Mouse (Mus musculus) heart, embryonic 12.5 days (tissue): ENCODE results near the gene Nfatc3. TPM values are rescaled to one million over a fixed set of nuclear protein-coding genes. Genes with fewer than 3 reads are reported as not detected.

ENCODE experiments used
- ATAC-seq: fragments of 200-750 bp; cut with Nextera tagmentation; 2 replicates; pipeline ENCODE4 v1.8.0; 2017; ENCODE audit warnings: moderate TSS enrichment, moderate library complexity; ENCODE audit not compliant: insufficient number of reproducible peaks, low FRiP score
- H3K27ac ChIP-seq: fragments of 300-500 bp; sonication (generic); 2 replicates; pipeline ENCODE4 v1.5.1; 2016; ENCODE audit warnings: mild to moderate bottlenecking, moderate library complexity; ENCODE audit not compliant: poor library complexity, severe bottlenecking
- H3K27me3 ChIP-seq: fragments of 300-500 bp; sonication (generic); replicated peaks from 2 replicates; pipeline ENCODE4 v1.6.1; 2016; ENCODE audit warnings: mild to moderate bottlenecking, moderate library complexity
- H3K36me3 ChIP-seq: fragments of 300-500 bp; sonication (generic); 2 replicates; pipeline ENCODE4 v1.6.1; 2016; ENCODE audit warnings: mild to moderate bottlenecking, moderate library complexity
- H3K4me1 ChIP-seq: fragments of 300-500 bp; sonication (generic); replicated peaks from 2 replicates; pipeline ENCODE4 v1.6.1; 2016; ENCODE audit warnings: mild to moderate bottlenecking
- H3K4me2 ChIP-seq: fragments of 300-500 bp; sonication (generic); 2 replicates; pipeline ENCODE4 v1.6.1; 2016; ENCODE audit warnings: mild to moderate bottlenecking, moderate library complexity
- H3K4me3 ChIP-seq: fragments of 300-500 bp; sonication (generic); 2 replicates; pipeline ENCODE4 v1.5.1; 2016; ENCODE audit warnings: mild to moderate bottlenecking
- H3K9ac ChIP-seq: fragments of 300-500 bp; sonication (generic); 2 replicates; pipeline ENCODE4 v1.6.1; 2016; ENCODE audit warnings: mild to moderate bottlenecking, moderate library complexity
- H3K9me3 ChIP-seq: fragments of 300-500 bp; sonication (generic); replicated peaks from 2 replicates; pipeline ENCODE4 v1.6.1; 2016; ENCODE audit warnings: mild to moderate bottlenecking, moderate library complexity
- WGBS: fragments of 180-500 bp; shearing (Covaris S2); methylation state at CpG from one replicate; pipeline ENCODE4 v1.1.7; 2016; 5-methylcytosine and 5-hydroxymethylcytosine counted together
- polyA plus RNA-seq: library from polyadenylated mRNA; unstranded; fragments of >200 nt; fragmentation: Nextera tagmentation; extraction: Ambion mirVana; gene quantifications from 2 replicates; pipeline ENCODE4 v1.2.1, GENCODE M21; 2016

Nfatc3 gene
- polyA plus RNA-seq, 1 experiment from 2014 or later, result 4.6 TPM

DNA sequence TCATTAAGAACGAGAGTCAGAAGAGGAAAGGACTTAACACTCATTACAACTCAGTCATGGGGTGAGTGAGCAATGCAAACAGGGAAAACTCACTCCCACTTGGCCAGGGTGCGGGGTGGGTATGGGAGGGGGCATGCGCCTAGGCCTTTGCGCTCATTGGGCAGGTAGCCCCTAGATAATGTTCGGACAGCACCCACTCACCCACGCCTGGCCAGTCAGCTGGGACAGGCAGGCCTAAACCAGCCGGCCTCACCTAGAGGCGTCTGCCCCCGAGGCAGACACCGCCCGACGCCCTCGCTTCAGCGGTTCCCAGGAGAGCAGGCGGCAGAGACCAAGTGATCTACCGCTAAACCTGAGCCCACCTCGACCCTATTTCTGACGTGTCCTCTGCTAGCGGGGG is 77.0 kb downstream of the Nfatc3 start:
- H3K9me3 ChIP-seq, result no peaks in the 10 kb centered on the region
- peak overlapping the region; percentile 56 for H3K4me3 ChIP-seq
- peaks cover 35% of the 10 kb centered on the region for H3K4me1 ChIP-seq
- peaks cover 42% of the 10 kb centered on the region for H3K27me3 ChIP-seq
- peaks cover 23% of the 10 kb centered on the region for H3K36me3 ChIP-seq
- no peak overlapping the region for H3K27ac ChIP-seq
- peak overlapping the region; percentile 97 for H3K4me2 ChIP-seq
- ATAC-seq, result no peak
- peak overlapping the region; percentile 62 for H3K9ac ChIP-seq
- 7% methylated on average over 19 of the region's 19 CpGs for WGBS

DNA sequence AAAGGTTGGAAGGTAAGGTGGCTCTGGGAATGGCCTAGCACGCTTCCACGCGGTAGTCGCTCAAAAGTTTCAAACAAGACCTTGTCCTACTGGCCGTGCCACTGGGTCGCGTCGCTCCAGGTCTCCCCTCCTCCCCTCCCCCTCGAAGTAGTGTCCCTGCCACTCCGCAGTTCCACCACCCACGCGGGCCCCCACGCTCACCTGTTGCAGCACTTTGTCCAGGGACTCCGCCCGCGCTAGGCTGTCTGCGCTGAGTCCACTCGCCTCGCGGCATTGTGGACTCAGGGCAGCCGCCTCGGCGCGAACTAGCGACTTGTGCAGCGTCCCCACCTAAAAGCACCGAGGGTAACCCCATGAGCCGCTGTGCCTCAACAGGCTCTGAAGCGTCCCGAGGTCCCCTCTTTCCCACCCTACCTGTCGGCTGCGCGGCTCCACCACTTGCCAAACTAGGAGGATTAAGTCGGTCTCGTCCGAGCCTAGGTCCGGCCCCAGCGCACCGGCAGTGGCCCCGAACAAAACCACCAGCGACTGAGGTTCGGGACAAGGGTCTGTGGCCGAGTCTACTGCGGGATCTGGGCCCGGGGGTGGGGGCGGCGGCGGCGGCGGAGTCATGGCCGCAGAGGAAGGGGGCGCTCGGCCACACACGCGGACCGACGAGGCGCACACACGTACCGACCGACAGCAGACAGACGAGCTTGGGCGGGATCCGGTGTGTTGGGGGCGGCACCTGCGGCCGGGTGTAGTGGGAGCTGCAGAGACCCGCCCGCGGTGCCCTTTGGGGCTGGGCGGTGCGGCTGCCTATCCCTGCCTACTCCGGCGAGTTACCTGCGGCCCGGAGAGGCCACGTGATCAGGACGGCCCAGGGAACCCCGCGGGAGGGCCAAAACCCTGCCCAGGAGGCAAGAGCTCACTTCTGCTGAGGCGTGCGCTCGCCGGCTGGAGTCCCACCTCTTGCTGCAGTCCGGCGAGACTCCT is 77.8 kb downstream of the Nfatc3 start, which contains the start of gene Esrp2:
TSS of gene Esrp2 (minus strand) at position 819 of the 975 bp plus-strand sequence.
- peaks cover 15% of the 10 kb centered on the region for H3K36me3 ChIP-seq
- H3K9me3 ChIP-seq, result no peaks in the 10 kb centered on the region
- peaks cover 35% of the 10 kb centered on the region for H3K4me1 ChIP-seq
- peak; percentile 64 for ATAC-seq
- H3K9ac ChIP-seq, result peak within 1 kb of the TSS; percentile 71
- H3K27ac ChIP-seq, result 0 out of 2 replicates have a peak within 1 kb of the TSS, but pooled peaks have one; percentile 7
- peaks cover 42% of the 10 kb centered on the region for H3K27me3 ChIP-seq
- peak within 1 kb of the TSS; percentile 56 for H3K4me3 ChIP-seq
- under 1% methylated on average over 78 of the region's 86 CpGs for WGBS
- H3K4me2 ChIP-seq, result peak within 1 kb of the TSS; percentile 97

DNA sequence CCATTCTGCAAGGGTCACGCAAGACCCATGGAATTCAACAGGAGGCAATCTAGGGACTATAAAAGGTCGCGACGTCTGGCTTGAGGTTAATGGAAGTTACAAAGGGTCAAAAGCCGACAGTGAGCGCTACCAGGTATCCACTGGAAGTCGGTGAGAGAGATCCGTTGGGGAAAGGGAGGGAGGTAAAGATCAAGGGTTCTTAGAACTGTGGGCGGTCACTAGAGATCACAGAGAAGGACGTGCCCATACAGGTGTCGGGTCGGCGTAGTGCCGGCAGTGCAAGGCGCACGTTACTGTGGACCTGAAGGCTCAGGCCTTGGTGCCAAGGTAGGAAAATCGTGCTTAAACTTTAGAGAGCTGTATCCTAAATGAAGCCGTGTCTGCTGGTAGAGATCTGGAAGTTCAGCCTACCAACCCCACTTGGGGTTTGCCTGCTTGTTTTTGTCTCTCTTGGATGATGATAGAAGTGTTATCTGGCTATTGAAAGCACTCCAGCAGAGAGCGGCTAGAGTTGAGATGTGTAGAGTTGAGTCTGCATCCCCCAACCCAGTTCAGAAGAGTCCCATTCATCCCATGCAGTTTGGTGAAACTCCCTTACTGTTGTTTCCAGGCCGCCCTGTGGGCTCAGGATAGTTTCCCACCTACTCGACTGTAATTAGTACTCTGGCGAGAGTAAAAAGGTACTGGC is 78.7 kb downstream of the Nfatc3 start:
- 0 out of 2 replicates have a peak overlapping the region, but pooled peaks have one; percentile 7 for H3K27ac ChIP-seq
- peaks cover 7% of the 10 kb centered on the region for H3K36me3 ChIP-seq

DNA sequence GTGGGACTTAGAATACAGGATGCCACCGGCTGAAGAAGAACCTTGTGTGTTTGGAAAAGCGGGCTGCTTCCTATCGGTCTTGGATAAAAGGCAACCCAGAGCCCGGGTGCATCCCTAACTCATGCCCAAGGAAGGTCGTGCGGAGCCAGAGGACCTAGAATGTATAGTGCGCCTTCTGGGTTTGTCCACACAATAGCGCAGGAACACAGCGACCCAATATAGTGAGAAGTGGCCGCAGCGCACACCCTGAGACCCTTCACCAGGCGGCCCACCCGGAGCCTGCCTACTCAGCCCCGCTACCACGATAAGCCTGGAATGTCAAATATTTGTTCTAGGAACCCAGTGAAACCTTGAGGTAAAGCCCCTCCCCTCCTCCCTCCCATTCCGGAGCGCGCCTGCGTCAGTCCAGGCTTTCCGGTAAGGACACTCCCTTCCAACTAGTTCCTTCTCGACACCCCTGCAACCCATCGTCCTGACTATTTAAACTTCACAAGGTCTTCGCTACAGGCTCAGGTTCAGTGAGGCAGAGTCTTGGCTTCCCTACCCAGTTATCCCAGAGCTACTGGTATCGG is 79.4 kb downstream of the Nfatc3 start:
- Histone ChIP-seq H3K9ac (peak overlapping the region; percentile 71), H3K27ac (peak overlapping the region; percentile 58; the same call in 1 of the 2 replicates), H3K4me3 (peak overlapping the region; percentile 56), H3K27me3 (peaks cover 34% of the 10 kb centered on the region), H3K4me2 (peak overlapping the region; percentile 97), H3K36me3 (peaks cover under 1% of the 10 kb centered on the region; the same call in 1 of the 2 replicates), H3K4me1 (peaks cover 35% of the 10 kb centered on the region), H3K9me3 (no peaks in the 10 kb centered on the region)
- under 1% methylated on average over 24 of the region's 24 CpGs for WGBS
- ATAC-seq, result peak; percentile 51

More for the DNA sequence above, 78.7 kb downstream of the Nfatc3 start:
- no peak for ATAC-seq
- Histone ChIP-seq H3K4me2 (peak overlapping the region; percentile 97), H3K9me3 (no peaks in the 10 kb centered on the region), H3K4me1 (peaks cover 35% of the 10 kb centered on the region), H3K9ac (peak overlapping the region; percentile 71), H3K27me3 (peaks cover 40% of the 10 kb centered on the region), H3K4me3 (peak overlapping the region; percentile 56)
- WGBS, result 4% methylated on average over 22 of the region's 22 CpGs

DNA sequence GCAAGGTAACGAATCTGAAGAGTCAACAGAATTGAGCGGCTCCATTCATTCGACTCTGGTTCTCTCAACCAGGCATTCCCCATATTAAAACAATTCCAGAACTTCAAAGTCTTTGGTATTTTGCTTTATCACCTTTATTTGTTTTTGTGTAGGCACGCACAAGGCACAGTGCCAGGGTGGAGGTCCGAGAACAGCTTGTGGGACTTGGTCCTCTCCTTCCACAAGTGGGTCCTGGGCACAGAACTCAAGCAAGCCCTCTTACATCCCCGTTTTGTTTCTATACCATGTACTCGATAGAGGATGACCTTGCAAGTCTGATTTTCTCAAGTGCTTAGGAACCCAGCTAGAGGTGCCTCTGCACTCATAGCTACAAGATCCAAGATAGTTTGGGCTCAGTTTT is 80.0 kb downstream of the Nfatc3 start:
- Histone ChIP-seq H3K9ac (peak overlapping the region; percentile 71), H3K9me3 (no peaks in the 10 kb centered on the region), H3K27me3 (peaks cover 28% of the 10 kb centered on the region), H3K4me2 (peak overlapping the region; percentile 97), H3K27ac (peak overlapping the region; percentile 58; the same call in 1 of the 2 replicates), H3K4me1 (peaks cover 35% of the 10 kb centered on the region), H3K36me3 (no peaks in the 10 kb centered on the region), H3K4me3 (peak overlapping the region; percentile 56)
- no peak for ATAC-seq
- 8% methylated on average over 7 of the region's 7 CpGs for WGBS

DNA sequence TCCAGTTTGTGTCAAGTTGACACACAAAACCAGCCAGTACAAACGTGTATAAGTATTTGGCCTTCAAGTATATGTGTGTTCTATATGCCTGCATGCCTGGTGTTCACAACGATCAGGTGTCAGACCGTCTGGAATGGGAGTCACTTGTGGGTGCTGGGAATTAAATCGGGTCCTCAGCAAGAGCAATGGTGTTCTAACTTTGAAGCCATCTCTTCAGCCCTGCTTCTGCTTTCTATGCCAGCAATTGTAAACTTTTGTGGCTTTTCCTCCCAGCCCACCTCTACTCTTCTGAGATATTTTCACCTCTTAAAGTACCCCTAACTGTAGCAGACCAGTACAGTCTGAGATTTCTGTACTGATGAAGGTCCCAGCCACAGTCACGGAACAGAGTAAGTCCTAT is 81.6 kb downstream of the Nfatc3 start:
- Histone ChIP-seq H3K4me3 (no peak overlapping the region), H3K27me3 (peaks cover 12% of the 10 kb centered on the region), H3K4me1 (peaks cover 32% of the 10 kb centered on the region), H3K36me3 (no peaks in the 10 kb centered on the region), H3K9ac (no peak overlapping the region), H3K4me2 (no peak overlapping the region), H3K27ac (no peak overlapping the region), H3K9me3 (no peaks in the 10 kb centered on the region)
- no peak for ATAC-seq
- WGBS, result 64% methylated on average over 5 of the region's 5 CpGs

DNA sequence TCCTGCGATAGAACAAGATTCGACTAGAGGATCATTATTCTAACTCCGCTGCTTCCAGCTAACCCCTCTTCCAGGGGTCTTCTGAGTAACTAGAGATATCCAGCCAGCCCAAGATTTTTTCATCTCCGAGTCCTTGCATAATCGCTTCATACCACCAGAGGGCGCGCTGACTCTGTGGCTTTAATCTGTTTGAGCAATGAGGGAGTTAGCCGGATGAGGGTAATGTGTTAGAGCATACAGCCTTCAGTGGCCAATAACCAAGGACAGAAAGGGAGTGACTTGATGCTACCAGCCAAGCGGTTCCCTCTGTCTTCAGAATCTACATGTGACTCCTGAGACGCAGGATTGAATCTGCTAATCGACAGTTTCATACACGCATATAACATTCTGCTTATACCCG is 82.1 kb downstream of the Nfatc3 start:
- Histone ChIP-seq H3K4me2 (no peak overlapping the region), H3K27ac (no peak overlapping the region), H3K9ac (no peak overlapping the region), H3K4me3 (no peak overlapping the region), H3K4me1 (peaks cover 26% of the 10 kb centered on the region), H3K36me3 (no peaks in the 10 kb centered on the region), H3K9me3 (no peaks in the 10 kb centered on the region), H3K27me3 (peaks cover 6% of the 10 kb centered on the region)
- no peak for ATAC-seq
- 17% methylated on average over 13 of the region's 13 CpGs for WGBS

DNA sequence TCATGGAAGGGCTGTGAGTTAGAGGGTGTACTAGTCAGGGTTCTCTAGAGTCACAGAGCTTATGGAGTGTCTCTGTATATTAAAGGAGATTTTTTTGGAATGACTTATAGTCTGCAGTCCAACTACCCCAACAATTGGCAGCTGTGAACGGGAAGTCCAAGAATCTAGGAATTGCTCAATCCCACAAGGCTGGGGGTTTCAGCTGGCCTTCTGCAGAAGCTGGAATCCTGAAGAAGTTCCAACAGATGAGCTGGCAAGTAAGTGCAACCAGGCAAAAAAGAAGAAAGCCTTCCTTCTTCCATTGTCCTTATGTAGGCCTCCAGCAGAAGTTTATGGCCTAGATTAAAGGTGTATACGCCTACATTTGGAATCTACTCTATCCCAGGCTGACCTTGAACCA is 86.7 kb downstream of the Nfatc3 start:
- H3K9me3 ChIP-seq, result no peaks in the 10 kb centered on the region
- no peak overlapping the region for H3K9ac ChIP-seq
- no peak overlapping the region for H3K27ac ChIP-seq
- no peak overlapping the region for H3K4me3 ChIP-seq
- H3K4me2 ChIP-seq, result no peak overlapping the region
- no peak for ATAC-seq
- H3K27me3 ChIP-seq, result no peaks in the 10 kb centered on the region
- no peaks in the 10 kb centered on the region for H3K4me1 ChIP-seq
- no peaks in the 10 kb centered on the region for H3K36me3 ChIP-seq
- 90% methylated on average over 2 of the region's 2 CpGs for WGBS

DNA sequence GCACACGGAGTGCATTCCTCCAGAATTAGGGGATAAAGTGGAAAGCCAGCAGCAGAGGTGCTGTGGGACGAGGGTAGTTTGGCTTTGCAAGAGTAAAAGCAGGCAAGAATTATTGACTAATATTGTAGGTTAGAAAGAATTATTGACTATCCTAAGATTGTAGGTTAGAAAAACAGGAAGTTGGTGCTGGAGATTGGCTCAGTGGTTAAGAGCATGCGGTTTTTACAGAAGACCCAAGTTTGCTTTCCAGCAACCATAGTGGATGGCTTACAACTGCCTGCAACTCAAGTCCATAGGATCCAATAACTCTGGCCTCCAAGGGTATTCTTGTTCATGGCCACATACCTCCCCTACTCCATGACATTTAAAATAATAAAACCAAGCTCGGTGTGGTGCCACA is 87.4 kb downstream of the Nfatc3 start:
- no peak overlapping the region for H3K4me3 ChIP-seq
- ATAC-seq, result no peak
- no peak overlapping the region for H3K9ac ChIP-seq
- no peaks in the 10 kb centered on the region for H3K9me3 ChIP-seq
- H3K27me3 ChIP-seq, result no peaks in the 10 kb centered on the region
- WGBS, result 84% methylated on average over 4 of the region's 4 CpGs
- H3K36me3 ChIP-seq, result no peaks in the 10 kb centered on the region
- H3K4me2 ChIP-seq, result no peak overlapping the region
- peaks cover 7% of the 10 kb centered on the region for H3K4me1 ChIP-seq
- no peak overlapping the region for H3K27ac ChIP-seq

DNA sequence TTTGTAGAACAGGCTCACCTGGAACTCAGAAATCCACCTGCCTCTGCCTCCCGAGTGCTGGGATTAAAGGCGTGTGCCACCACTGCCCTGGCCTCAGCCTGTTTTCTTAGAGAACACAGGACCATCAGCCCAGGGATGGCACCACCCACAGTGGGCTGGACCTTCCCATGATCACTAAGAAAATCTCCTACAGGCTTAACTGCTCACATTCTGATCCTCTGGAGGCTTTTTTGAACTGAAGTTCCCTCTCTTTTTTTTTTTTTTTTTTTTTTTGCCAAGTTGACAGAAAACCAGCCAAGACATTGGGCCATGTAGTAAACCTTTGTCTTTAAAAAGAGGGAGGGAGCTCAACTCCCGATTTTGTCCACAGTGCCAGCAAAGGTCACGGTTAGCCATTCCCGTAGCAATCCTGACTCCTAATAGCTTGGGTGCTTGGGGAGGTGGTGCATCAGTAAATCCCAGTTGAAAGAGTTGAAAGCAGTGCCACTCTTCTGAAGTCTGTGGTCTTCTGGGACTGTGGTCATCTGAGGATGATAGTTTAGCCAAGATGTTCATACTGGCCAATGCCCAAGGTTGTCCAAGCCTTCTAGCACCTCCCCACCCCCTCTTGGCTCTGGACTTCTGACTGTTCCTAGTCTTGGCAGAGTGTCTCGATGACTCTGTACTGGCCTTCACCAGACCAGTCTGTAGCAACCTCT is 89.4 kb downstream of the Nfatc3 start:
- no peak overlapping the region for H3K4me2 ChIP-seq
- peaks cover 23% of the 10 kb centered on the region for H3K4me1 ChIP-seq
- no peaks in the 10 kb centered on the region for H3K36me3 ChIP-seq
- H3K9ac ChIP-seq, result no peak overlapping the region
- no peak overlapping the region for H3K4me3 ChIP-seq
- no peak overlapping the region for H3K27ac ChIP-seq
- 78% methylated on average over 6 of the region's 6 CpGs for WGBS
- no peak for ATAC-seq
- H3K9me3 ChIP-seq, result no peaks in the 10 kb centered on the region
- H3K27me3 ChIP-seq, result no peaks in the 10 kb centered on the region
